Mouse (Mus musculus): Measurements from ENCODE around the gene Pdzk1.

Gene Pdzk1

GRCm38 (mm10) chr3:96838996-96839645 lies 10.0 kb downstream of the Pdzk1 start:
- DNase-seq = no peak

- DNase-seq = no peak
Observed at GRCm38 (mm10) chr3:96845191-96845590, 16.1 kb downstream of the Pdzk1 start.

GRCm38 (mm10) chr3:96845806-96846205 lies 16.7 kb downstream of the Pdzk1 start:
- no peak for DNase-seq

- no peak for DNase-seq
Observed at GRCm38 (mm10) chr3:96846985-96847384, 17.9 kb downstream of the Pdzk1 start.

- no peak for DNase-seq
Observed at GRCm38 (mm10) chr3:96847661-96848060, 18.6 kb downstream of the Pdzk1 start.

GRCm38 (mm10) chr3:96848470-96848869 lies 19.4 kb downstream of the Pdzk1 start:
- DNase-seq = no peak

GRCm38 (mm10) chr3:96849168-96849727 lies 20.2 kb downstream of the Pdzk1 start:
- DNase-seq = no peak

- DNase-seq = no peak
Observed at GRCm38 (mm10) chr3:96852561-96852960, 23.5 kb downstream of the Pdzk1 start.

GRCm38 (mm10) chr3:96854376-96854775 lies 25.3 kb downstream of the Pdzk1 start:
- no peak for DNase-seq

GRCm38 (mm10) chr3:96855833-96856232 lies 26.7 kb downstream of the Pdzk1 start:
- DNase-seq = no peak

- no peak for DNase-seq
Observed at GRCm38 (mm10) chr3:96860498-96860897, 31.4 kb downstream of the Pdzk1 start.

GRCm38 (mm10) chr3:96867863-96868262 lies 38.8 kb downstream of the Pdzk1 start:
- DNase-seq = no peak

GRCm38 (mm10) chr3:96868566-96868965 lies 39.5 kb downstream of the Pdzk1 start:
- no peak for DNase-seq

GRCm38 (mm10) chr3:96869091-96869490 lies 40.0 kb downstream of the Pdzk1 start:
- DNase-seq = no peak

GRCm38 (mm10) chr3:96870270-96870669 lies 41.2 kb downstream of the Pdzk1 start:
- DNase-seq = no peak

GRCm38 (mm10) chr3:96871070-96871469 lies 42.0 kb downstream of the Pdzk1 start:
- no peak for DNase-seq

GRCm38 (mm10) chr3:96872501-96872900 lies 43.4 kb downstream of the Pdzk1 start:
- no peak for DNase-seq

GRCm38 (mm10) chr3:96874808-96875571 lies 45.9 kb downstream of the Pdzk1 start:
- no peak for DNase-seq

GRCm38 (mm10) chr3:96879536-96879935 lies 50.5 kb downstream of the Pdzk1 start:
- no peak for DNase-seq

- no peak for DNase-seq
Observed at GRCm38 (mm10) chr3:96880385-96880784, 51.3 kb downstream of the Pdzk1 start.

- DNase-seq = no peak
Observed at GRCm38 (mm10) chr3:96881557-96881956, 52.5 kb downstream of the Pdzk1 start.

- no peak for DNase-seq
Observed at GRCm38 (mm10) chr3:96882061-96882849, 53.2 kb downstream of the Pdzk1 start.

GRCm38 (mm10) chr3:96883690-96884089 lies 54.6 kb downstream of the Pdzk1 start:
- DNase-seq = no peak

Measured in cerebellum, adult 18-20 months (tissue).